Mouse (Mus musculus) ES-Bruce4 (cell line): Measurements from ENCODE around the gene Hemk1. TPM values are rescaled to one million over a fixed set of nuclear protein-coding genes. Genes with fewer than 3 reads are reported as not detected.

Source experiments
- H3K27ac ChIP-seq: 2 replicates; pipeline ENCODE4 v1.5.1; 2012; ENCODE audit warnings: low read length, inconsistent platforms; ENCODE audit not compliant: insufficient read depth
- H3K27me3 ChIP-seq: 2 replicates; pipeline ENCODE4 v1.6.1; 2012; ENCODE audit warnings: mild to moderate bottlenecking, low read length, inconsistent platforms; ENCODE audit not compliant: control insufficient read depth, poor library complexity, insufficient read depth, severe bottlenecking
- H3K36me3 ChIP-seq: 2 replicates; pipeline ENCODE4 v1.6.1; 2012; ENCODE audit warnings: inconsistent platforms, mild to moderate bottlenecking, low read length, moderate library complexity; ENCODE audit not compliant: control insufficient read depth, poor library complexity, insufficient read depth, severe bottlenecking
- H3K4me1 ChIP-seq: one replicate; pipeline ENCODE4 v1.8.1; 2011; ENCODE audit warnings: low read length; ENCODE audit not compliant: control insufficient read depth, insufficient read depth
- H3K4me3 ChIP-seq: 2 replicates; pipeline ENCODE4 v1.5.1; 2011; ENCODE audit warnings: low read depth, mild to moderate bottlenecking, low read length
- H3K9ac ChIP-seq: 2 replicates; pipeline ENCODE4 v1.6.1; 2012; ENCODE audit warnings: low read depth, mild to moderate bottlenecking, inconsistent platforms; ENCODE audit not compliant: poor library complexity, severe bottlenecking
- H3K9me3 ChIP-seq: replicated peaks from 2 replicates; pipeline ENCODE4 v1.6.1; 2012; ENCODE audit warnings: mild to moderate bottlenecking, low read length, inconsistent platforms; ENCODE audit not compliant: control insufficient read depth, poor library complexity, insufficient read depth, severe bottlenecking
- CTCF ChIP-seq: IDR thresholded peaks from one replicate; pipeline ENCODE4 v1.8.1; 2011; ENCODE audit warnings: low read depth, low read length
- EP300 ChIP-seq: IDR thresholded peaks from 2 replicates; pipeline ENCODE4 v1.6.1; 2011; ENCODE audit warnings: low read depth, low read length; ENCODE audit not compliant: insufficient read depth
- POLR2A ChIP-seq: IDR thresholded peaks from one replicate; pipeline ENCODE4 v1.8.1; 2011; ENCODE audit warnings: low read length; ENCODE audit not compliant: insufficient read depth
- polyA plus RNA-seq: library from polyadenylated mRNA; stranded (reverse); fragments of >200 nt; gene quantifications from 2 replicates; pipeline ENCODE4 v1.2.4, GENCODE M21; 2011; ENCODE audit warnings: low read depth; ENCODE audit not compliant: missing spikeins, insufficient read depth, insufficient read length

Gene Hemk1
- 8.1 and 11.0 TPM in 2 replicates for polyA plus RNA-seq

- Histone ChIP-seq H3K4me1 (no peaks in the 10 kb centered on the region), H3K9ac (peak within 1 kb of the TSS; percentile 47), H3K4me3 (peak within 1 kb of the TSS; percentile 97), H3K27ac (no peak within 1 kb of the TSS), H3K36me3 (no peaks in the 10 kb centered on the region), H3K27me3 (peaks cover 2% of the 10 kb centered on the region; the same call in 1 of the 2 replicates), H3K9me3 (no peaks in the 10 kb centered on the region)
- TF ChIP-seq EP300, result 0 out of 2 replicates have a peak, but pooled peaks have one; percentile 59
- no peak for TF ChIP-seq CTCF
Measured at GRCm38 (mm10) chr9:107338172-107338883, at the start of gene Hemk1. Hemk1 (minus strand) TSS chr9:107338350.

- no peaks in the 10 kb centered on the region for H3K9me3 ChIP-seq
- no peak for TF ChIP-seq POLR2A
- TF ChIP-seq CTCF, result no peak
- no peak for TF ChIP-seq EP300
- H3K4me1 ChIP-seq, result no peaks in the 10 kb centered on the region
- H3K27ac ChIP-seq, result no peak overlapping the region
- H3K9ac ChIP-seq, result no peak overlapping the region
- H3K4me3 ChIP-seq, result no peak overlapping the region
- H3K27me3 ChIP-seq, result no peaks in the 10 kb centered on the region
- no peaks in the 10 kb centered on the region for H3K36me3 ChIP-seq
Measured at GRCm38 (mm10) chr9:107387708-107388107, 49.6 kb upstream of the Hemk1 start.

DNA sequence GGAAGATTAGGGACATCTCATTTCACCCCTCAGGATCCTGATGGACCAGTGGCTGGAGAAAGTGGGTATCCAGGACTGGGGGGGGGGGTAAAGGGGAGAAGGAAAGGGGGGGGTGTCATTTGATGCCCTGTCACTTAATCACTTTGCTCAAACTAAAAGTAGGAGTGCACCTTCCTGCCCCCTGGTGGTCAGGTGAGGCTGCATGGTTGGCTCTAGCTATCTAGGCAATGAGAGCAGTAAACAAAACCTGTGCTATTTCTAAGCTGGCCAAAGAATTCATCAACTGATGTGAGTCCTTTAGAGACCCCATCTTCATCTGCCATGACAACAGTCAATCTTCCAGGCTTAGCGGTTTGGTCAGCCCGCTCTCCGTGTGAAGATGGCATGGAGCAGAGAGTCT lies 48.6 kb upstream of the Hemk1 start:
- TF ChIP-seq CTCF, result peak; percentile 85
- TF ChIP-seq POLR2A, result no peak
- no peaks in the 10 kb centered on the region for H3K27me3 ChIP-seq
- H3K4me1 ChIP-seq, result no peaks in the 10 kb centered on the region
- H3K4me3 ChIP-seq, result no peak overlapping the region
- H3K9me3 ChIP-seq, result no peaks in the 10 kb centered on the region
- H3K36me3 ChIP-seq, result no peaks in the 10 kb centered on the region
- H3K27ac ChIP-seq, result no peak overlapping the region
- H3K9ac ChIP-seq, result no peak overlapping the region

DNA sequence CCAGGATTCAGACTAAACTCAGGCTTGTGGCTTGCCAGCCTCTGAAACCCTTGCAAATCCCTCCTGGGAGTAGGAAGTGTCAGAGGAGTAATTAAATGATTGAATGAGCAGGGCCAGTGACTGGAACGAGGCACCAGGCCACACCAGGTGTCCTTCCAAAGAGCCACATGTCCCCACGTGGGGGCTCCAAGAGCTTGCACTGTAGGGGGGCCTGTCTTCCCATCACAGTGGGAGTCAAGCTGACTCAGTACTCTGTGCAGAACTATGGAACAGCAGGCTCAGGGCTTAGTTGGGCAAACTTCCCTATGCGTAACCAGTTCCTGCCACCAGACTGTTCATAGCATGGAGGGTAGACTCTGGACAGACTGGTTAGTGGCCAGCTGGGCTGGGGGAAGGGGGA lies 46.2 kb upstream of the Hemk1 start:
- Histone ChIP-seq H3K27ac (no peak overlapping the region), H3K36me3 (no peaks in the 10 kb centered on the region), H3K9me3 (no peaks in the 10 kb centered on the region), H3K9ac (no peak overlapping the region), H3K27me3 (no peaks in the 10 kb centered on the region), H3K4me3 (no peak overlapping the region), H3K4me1 (no peaks in the 10 kb centered on the region)
- TF ChIP-seq POLR2A (no peak), CTCF (no peak), EP300 (no peak)

GRCm38 (mm10) chr9:107381723-107382122 lies 43.6 kb upstream of the Hemk1 start:
- no peak overlapping the region for H3K27ac ChIP-seq
- no peak overlapping the region for H3K9ac ChIP-seq
- no peaks in the 10 kb centered on the region for H3K9me3 ChIP-seq
- no peaks in the 10 kb centered on the region for H3K36me3 ChIP-seq
- no peaks in the 10 kb centered on the region for H3K4me1 ChIP-seq
- no peak for TF ChIP-seq CTCF
- no peak for TF ChIP-seq EP300
- TF ChIP-seq POLR2A, result no peak
- no peaks in the 10 kb centered on the region for H3K27me3 ChIP-seq
- H3K4me3 ChIP-seq, result no peak overlapping the region

- TF ChIP-seq CTCF, result no peak
- no peak for TF ChIP-seq EP300
- no peak for TF ChIP-seq POLR2A
- Histone ChIP-seq H3K36me3 (no peaks in the 10 kb centered on the region), H3K4me3 (peak overlapping the region; percentile 32), H3K27ac (no peak overlapping the region), H3K9me3 (no peaks in the 10 kb centered on the region), H3K9ac (no peak overlapping the region), H3K27me3 (no peaks in the 10 kb centered on the region), H3K4me1 (no peaks in the 10 kb centered on the region)
Measured at GRCm38 (mm10) chr9:107377961-107378512, 39.9 kb upstream of the Hemk1 start.
